Mouse (Mus musculus) CH12.LX (cell line): ENCODE measurements around the gene Naa40.

Source experiments
- RCOR1 ChIP-seq: conservative IDR thresholded peaks from 2 replicates; pipeline ENCODE4 v1.6.1; 2012; ENCODE audit warnings: low read depth, mild to moderate bottlenecking, inconsistent platforms, low read length, improper control_type of control experiment
- ZNF384 ChIP-seq: IDR thresholded peaks from 2 replicates; pipeline ENCODE4 v1.6.1; 2012; ENCODE audit warnings: low read depth, low read length, improper control_type of control experiment, inconsistent platforms

DNA sequence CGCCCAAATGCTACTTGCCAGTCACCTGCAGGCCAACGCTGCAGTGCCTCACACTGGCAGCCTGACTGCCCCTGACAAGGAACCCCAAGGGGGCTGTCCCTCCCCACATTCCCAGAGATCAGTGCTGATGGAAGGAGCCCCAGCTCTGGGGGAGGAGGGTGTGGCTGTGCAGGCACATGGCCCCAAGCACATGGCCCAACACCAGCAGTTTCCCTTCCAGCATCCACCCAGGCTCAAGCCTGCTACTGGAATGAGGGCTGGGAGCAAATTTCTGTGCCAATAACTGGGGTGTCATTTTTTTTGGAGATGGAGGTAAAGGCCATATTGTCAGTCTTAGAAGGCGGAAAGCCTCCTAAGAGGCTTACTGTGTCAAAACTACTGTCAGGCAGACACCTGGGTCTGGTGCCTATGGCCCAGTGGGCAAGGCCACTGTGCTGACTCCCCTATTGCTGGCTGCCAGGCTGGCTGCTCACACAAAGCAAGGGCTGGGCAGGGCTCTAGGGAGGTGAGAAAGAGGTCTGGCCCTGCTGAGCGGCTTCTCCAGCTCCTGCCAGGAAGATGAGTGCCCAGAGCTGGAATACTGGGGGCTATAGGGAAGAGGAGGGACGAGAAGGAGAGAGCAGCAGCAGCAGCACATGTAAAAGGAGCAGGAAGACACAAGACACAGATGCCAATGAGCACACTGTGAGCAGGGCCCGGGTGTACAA, 37.4 kb upstream of the Naa40 start:
- no peak for TF ChIP-seq RCOR1
- no peak for TF ChIP-seq ZNF384
